Comparison of ENCODE assay signal across 18 mouse cellular contexts in the genomic region with DNA sequence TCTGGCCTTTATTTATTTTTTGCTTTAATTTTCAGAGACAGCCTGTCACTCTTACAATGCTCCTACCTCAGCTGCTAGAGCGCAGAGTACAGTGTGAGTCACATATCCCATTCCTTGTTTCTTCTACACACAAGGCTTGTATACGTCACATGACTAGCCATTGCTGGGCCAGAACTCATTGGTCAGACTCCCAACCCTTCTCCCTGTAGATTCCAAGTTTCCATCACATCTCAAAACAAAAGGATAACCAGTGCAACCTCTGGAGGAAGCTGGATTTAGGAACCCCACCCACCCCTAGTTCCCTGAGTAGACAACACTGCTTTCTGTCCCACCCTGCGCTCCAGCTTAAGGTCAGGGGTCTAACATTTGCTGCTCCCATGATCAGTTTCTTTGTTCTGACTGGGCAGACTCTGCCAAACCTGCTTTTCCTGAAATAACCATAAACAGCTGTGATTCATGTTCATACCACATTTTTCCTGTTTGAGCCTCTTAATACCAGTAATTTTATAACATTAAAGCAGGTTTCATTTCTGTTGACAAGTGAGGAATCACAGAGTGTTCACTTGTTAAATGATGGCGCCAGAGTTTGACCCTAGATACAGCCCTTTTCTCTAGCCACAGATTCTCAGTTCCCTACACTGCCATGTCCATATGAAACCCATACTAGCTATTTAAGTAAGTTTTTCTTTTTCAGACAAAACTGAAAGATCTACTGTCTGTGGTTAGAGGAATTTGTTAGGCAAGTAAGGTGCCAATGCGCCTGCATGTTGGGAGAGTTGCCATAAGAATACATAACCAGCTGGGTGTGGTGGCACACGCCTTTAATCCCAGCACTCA. TPM values are rescaled to one million over a fixed set of nuclear protein-coding genes. Genes with fewer than 3 reads are reported as not detected.
DNase-seq lines count a peak whose midpoint lies in the region; ATAC-seq lines count a peak whose summit lies in the region.
"Had no signal": no experiment of that assay in that cellular context is flagged by ENCODE, and none has a peak within 500 bp of the region (broad histone marks: within the 10 kb centered on the region; RNA-seq: fewer than 3 reads in every experiment).

No protein-coding gene starts in this region.

- H3K27me3 ChIP-seq in heart, embryonic 16.5 days (ENCODE audit: control insufficient read depth, insufficient read depth, low read length): no peaks in the 10 kb centered on the region
- H3K27me3 ChIP-seq: hindbrain, embryonic 15.5 days; liver, embryonic 15.5 days; midbrain, embryonic 13.5 days had no signal

- no peak overlapping the region for H3K4me2 ChIP-seq in heart, embryonic 16.5 days (ENCODE audit: low read depth, low read length)
- H3K4me2 ChIP-seq: hindbrain, embryonic 15.5 days; liver, embryonic 15.5 days; midbrain, embryonic 13.5 days had no signal

- DNase-seq in heart, postnatal 36 days: no peak
- DNase-seq in lung, postnatal 36 days: peak; percentile 52
- DNase-seq in lung, postnatal 4 days: no peak
- DNase-seq in heart, postnatal 25 days (ENCODE audit: low spot score): peak; percentile 34
- no peak for DNase-seq in adrenal gland, postnatal 25 days
- DNase-seq in retina, postnatal 1 day: no peak
- DNase-seq: adrenal gland, postnatal 14 days; cerebellum, adult 8-10 months; embryo, embryonic 11 days had no signal

- no peak overlapping the region for H3K4me3 ChIP-seq in heart, embryonic 16.5 days (ENCODE audit: low read length)
- H3K4me3 ChIP-seq: forebrain, embryonic 10.5 days; hindbrain, embryonic 15.5 days; liver, embryonic 15.5 days; midbrain, embryonic 13.5 days; myocyte had no signal

- 85% methylated on average over 6 of the region's 6 CpGs for WGBS in heart, embryonic 16.5 days

- H3K9ac ChIP-seq in heart, embryonic 16.5 days (ENCODE audit: low read length): no peak overlapping the region
- H3K9ac ChIP-seq: hindbrain, embryonic 15.5 days; liver, embryonic 15.5 days; midbrain, embryonic 13.5 days had no signal

- H3K4me1 ChIP-seq in heart, embryonic 16.5 days (ENCODE audit: control insufficient read depth, insufficient read depth, low read length): peaks cover 2% of the 10 kb centered on the region; the same call in 1 of the 2 replicates
- H3K4me1 ChIP-seq: forebrain, embryonic 10.5 days; midbrain, embryonic 13.5 days had no signal

- ATAC-seq in heart, embryonic 16.5 days (replicated peaks; ENCODE audit: extremely low read depth, insufficient read depth, low FRiP score): 0 out of 2 replicates have a peak, but pooled peaks have one; percentile 37
- ATAC-seq: CD4-positive, CD25-positive, alpha-beta regulatory T cell, adult 4 months; intestine, postnatal 0 days; midbrain, embryonic 13.5 days had no signal

- H3K27ac ChIP-seq in heart, embryonic 16.5 days (ENCODE audit: low read length): no peak overlapping the region
- H3K27ac ChIP-seq: forebrain, embryonic 10.5 days; hindbrain, embryonic 15.5 days; liver, embryonic 15.5 days; midbrain, embryonic 13.5 days had no signal

- intact Hi-C loops in heart, postnatal 36 days (cut with DNase I): no loop called here
- intact Hi-C loops in heart, postnatal 25 days (cut with DNase I): no loop called here

- H3K36me3 ChIP-seq in heart, embryonic 16.5 days (ENCODE audit: control insufficient read depth, insufficient read depth): peaks cover 51% of the 10 kb centered on the region

- H3K9me3 ChIP-seq in heart, embryonic 16.5 days (replicated peaks; ENCODE audit: control insufficient read depth, low read length): no peaks in the 10 kb centered on the region
- H3K9me3 ChIP-seq: forebrain, embryonic 10.5 days; hindbrain, embryonic 15.5 days; liver, embryonic 15.5 days had no signal

RNA-seq across cellular contexts. Expression of a gene that starts 18.5 kb away (rescaled TPM):
- 37.3 and 39.1 TPM in 2 replicates for polyA plus RNA-seq in heart, embryonic 16.5 days (2015; fragmentation: Nextera tagmentation; extraction: Ambion mirVana)
- total RNA-seq in heart, postnatal 36 days (2021): 1 to 10 TPM; 6.1 to 7.0 TPM
- 1 to 10 TPM; 4.6 to 6.7 TPM for total RNA-seq in heart, postnatal 25 days (2021)
- total RNA-seq in adrenal gland, postnatal 25 days (2021): 35.6 and 42.3 TPM in 2 replicates

RNA-seq across cellular contexts. Expression of a gene that starts 29.6 kb away (rescaled TPM):
- polyA plus RNA-seq in heart, embryonic 16.5 days (2015; fragmentation: Nextera tagmentation; extraction: Ambion mirVana): 17.7 TPM in 2 replicates
- 1 to 10 TPM; 2.2 to 3.4 TPM for total RNA-seq in heart, postnatal 36 days (2021)
- 1 to 10 TPM; 2.5 to 2.6 TPM for total RNA-seq in heart, postnatal 25 days (2021)
- 15.7 and 17.6 TPM in 2 replicates for total RNA-seq in adrenal gland, postnatal 25 days (2021)

RNA-seq across cellular contexts. Expression of a gene that starts 29.6 kb away (rescaled TPM):
- 14.2 and 16.1 TPM in 2 replicates for polyA plus RNA-seq in heart, embryonic 16.5 days (2015; fragmentation: Nextera tagmentation; extraction: Ambion mirVana)
- total RNA-seq in heart, postnatal 36 days (2021): 1 to 10 TPM; 6.1 to 7.5 TPM
- 1 to 10 TPM; 5.5 to 7.2 TPM for total RNA-seq in heart, postnatal 25 days (2021)
- total RNA-seq in adrenal gland, postnatal 25 days (2021): 73.0 and 107 TPM in 2 replicates

RNA-seq across cellular contexts. Expression of a gene that starts 36.5 kb away (rescaled TPM):
- 708 and 711 TPM in 2 replicates for polyA plus RNA-seq in heart, embryonic 16.5 days (2015; fragmentation: Nextera tagmentation; extraction: Ambion mirVana)
- 100 to 1,000 TPM; 805 to 853 TPM for total RNA-seq in heart, postnatal 36 days (2021)
- total RNA-seq in heart, postnatal 25 days (2021): 100 to 1,000 TPM; 776 to 853 TPM
- total RNA-seq in adrenal gland, postnatal 25 days (2021): 1,910 and 2,113 TPM in 2 replicates

RNA-seq across cellular contexts. Expression of a gene that starts 41.3 kb away (rescaled TPM):
- polyA plus RNA-seq in heart, embryonic 16.5 days (2015; fragmentation: Nextera tagmentation; extraction: Ambion mirVana): 51.5 and 60.8 TPM in 2 replicates
- total RNA-seq in heart, postnatal 36 days (2021): 10 to 100 TPM in 1 of 2 experiments, 1 to 10 TPM in 1; 10.0 to 13.2 TPM
- total RNA-seq in heart, postnatal 25 days (2021): 10 to 100 TPM; 11.2 to 12.2 TPM
- total RNA-seq in adrenal gland, postnatal 25 days (2021): 90.8 and 97.4 TPM in 2 replicates
- total RNA-seq: neutrophil, adult 5-6 weeks had no signal
- polyA plus RNA-seq: CD4-positive, CD25-positive, alpha-beta regulatory T cell, adult 4 months had no signal

Comparison
In these comparisons a context has a peak if more than half of its experiments do, and no peak if none do; other contexts are left out.
1. DNase-seq: peak in lung, postnatal 36 days (single experiment) and heart, postnatal 25 days (single experiment); none in heart, postnatal 36 days (0 of 2), lung, postnatal 4 days (0 of 2), adrenal gland, postnatal 25 days (single experiment) and retina, postnatal 1 day (single experiment).